Mouse (Mus musculus) gastrocnemius, postnatal 25 days (tissue): ENCODE results near the gene Becn1. TPM values are rescaled to one million over a fixed set of nuclear protein-coding genes. Genes with fewer than 3 reads are reported as not detected.

Experiments used
- DNase-seq: peaks from one replicate; pipeline ENCODE4 v3.0.0; 2022
- total RNA-seq, 2 experiments: library from RNA; stranded (reverse); gene quantifications; 1 replicate in 1 of 2; 2 replicates in 1 of 2; pipeline ENCODE4 v1.2.3; 2021

Becn1 gene
- total RNA-seq, 2 experiments from 2014 or later = 78.2 to 79.6 TPM

GRCm38 (mm10) chr11:101315665-101316500, 13.8 kb upstream of the Becn1 start, which contains the start of gene Psme3:
Gene Psme3, plus strand, starts transcription at chr11:101316213.
- DNase-seq = peak; percentile 89

- no peak for DNase-seq
Measured at GRCm38 (mm10) chr11:101315082-101315650, 13.1 kb upstream of the Becn1 start.

GRCm38 (mm10) chr11:101314567-101314966, 12.5 kb upstream of the Becn1 start:
- DNase-seq = no peak

GRCm38 (mm10) chr11:101312150-101312549, 10.1 kb upstream of the Becn1 start:
- DNase-seq = no peak

- no peak for DNase-seq
Measured at GRCm38 (mm10) chr11:101311083-101311482, 9.0 kb upstream of the Becn1 start.

GRCm38 (mm10) chr11:101307744-101308143, 5.7 kb upstream of the Becn1 start:
- DNase-seq = no peak

- no peak for DNase-seq
Measured at GRCm38 (mm10) chr11:101301299-101302003, 635 bp downstream of the Becn1 start.

- DNase-seq = no peak
Measured at GRCm38 (mm10) chr11:101300881-101301280, 1.2 kb downstream of the Becn1 start.

- no peak for DNase-seq
Measured at GRCm38 (mm10) chr11:101295191-101295590, 6.9 kb downstream of the Becn1 start.

- DNase-seq = no peak
Measured at GRCm38 (mm10) chr11:101291231-101291630, 10.9 kb downstream of the Becn1 start.

GRCm38 (mm10) chr11:101287306-101287705, 14.8 kb downstream of the Becn1 start:
- DNase-seq = no peak

- DNase-seq = no peak
Measured at GRCm38 (mm10) chr11:101283805-101284204, 18.3 kb downstream of the Becn1 start.

GRCm38 (mm10) chr11:101282896-101283295, 19.2 kb downstream of the Becn1 start:
- no peak for DNase-seq

GRCm38 (mm10) chr11:101280837-101281236, 21.2 kb downstream of the Becn1 start:
- DNase-seq = no peak

- DNase-seq = no peak
Measured at GRCm38 (mm10) chr11:101279193-101279569, 22.9 kb downstream of the Becn1 start.

- DNase-seq = peak; percentile 81
Measured at GRCm38 (mm10) chr11:101278223-101279192, 23.6 kb downstream of the Becn1 start, which contains the start of the genes Cntd1 and Coa3. Gene Cntd1, plus strand, starts transcription at chr11:101279012. Gene Coa3, minus strand, starts transcription at chr11:101279114.

GRCm38 (mm10) chr11:101277381-101278222, 24.5 kb downstream of the Becn1 start:
- DNase-seq = no peak

- DNase-seq = no peak
Measured at GRCm38 (mm10) chr11:101276319-101277070, 25.6 kb downstream of the Becn1 start.

- DNase-seq = no peak
Measured at GRCm38 (mm10) chr11:101275309-101275708, 26.8 kb downstream of the Becn1 start.

- no peak for DNase-seq
Measured at GRCm38 (mm10) chr11:101272446-101272845, 29.6 kb downstream of the Becn1 start.
